Mouse (Mus musculus): Measurements from ENCODE around the gene Erich3.
"Not testable (repeated sequence)": the region's sequence is repeated elsewhere in the genome, so short reads cannot be mapped to it uniquely, and the experiment has no call there.

The Erich3 gene

GRCm38 (mm10) chr3:154663545-154663944 lies at the start of gene Erich3:
Gene Erich3, plus strand, starts transcription at chr3:154663859.
- no peak for DNase-seq (ENCODE audit: low read depth, low spot score)

GRCm38 (mm10) chr3:154614771-154615170 lies 48.9 kb upstream of the Erich3 start:
- DNase-seq (ENCODE audit: low read depth, low spot score), result no peak

- DNase-seq (ENCODE audit: low read depth, low spot score), result no peak
Measured at GRCm38 (mm10) chr3:154615304-154615703, 48.4 kb upstream of the Erich3 start.

- DNase-seq (ENCODE audit: low read depth, low spot score), result no peak
Measured at GRCm38 (mm10) chr3:154616106-154616505, 47.6 kb upstream of the Erich3 start.

GRCm38 (mm10) chr3:154628284-154628683 lies 35.4 kb upstream of the Erich3 start:
- no peak for DNase-seq (ENCODE audit: low read depth, low spot score)

- DNase-seq (ENCODE audit: low read depth, low spot score), result not testable (repeated sequence)
Measured at GRCm38 (mm10) chr3:154631281-154631680, 32.4 kb upstream of the Erich3 start.

GRCm38 (mm10) chr3:154633091-154633490 lies 30.6 kb upstream of the Erich3 start:
- DNase-seq (ENCODE audit: low read depth, low spot score), result no peak

- DNase-seq (ENCODE audit: low read depth, low spot score), result no peak
Measured at GRCm38 (mm10) chr3:154646638-154647442, 16.8 kb upstream of the Erich3 start.

- no peak for DNase-seq (ENCODE audit: low read depth, low spot score)
Measured at GRCm38 (mm10) chr3:154647443-154647780, 16.2 kb upstream of the Erich3 start.

- no peak for DNase-seq (ENCODE audit: low read depth, low spot score)
Measured at GRCm38 (mm10) chr3:154649411-154650285, 14.0 kb upstream of the Erich3 start.

GRCm38 (mm10) chr3:154651192-154651821 lies 12.4 kb upstream of the Erich3 start:
- DNase-seq (ENCODE audit: low read depth, low spot score), result no peak

- no peak for DNase-seq (ENCODE audit: low read depth, low spot score)
Measured at GRCm38 (mm10) chr3:154652581-154653420, 10.9 kb upstream of the Erich3 start.

GRCm38 (mm10) chr3:154653454-154653853 lies 10.2 kb upstream of the Erich3 start:
- DNase-seq (ENCODE audit: low read depth, low spot score), result no peak

- no peak for DNase-seq (ENCODE audit: low read depth, low spot score)
Measured at GRCm38 (mm10) chr3:154654284-154654683, 9.4 kb upstream of the Erich3 start.

- no peak for DNase-seq (ENCODE audit: low read depth, low spot score)
Measured at GRCm38 (mm10) chr3:154654901-154655300, 8.8 kb upstream of the Erich3 start.

- no peak for DNase-seq (ENCODE audit: low read depth, low spot score)
Measured at GRCm38 (mm10) chr3:154655711-154656110, 7.9 kb upstream of the Erich3 start.

- no peak for DNase-seq (ENCODE audit: low read depth, low spot score)
Measured at GRCm38 (mm10) chr3:154663976-154664581, 420 bp downstream of the Erich3 start.

GRCm38 (mm10) chr3:154664636-154665035 lies 977 bp downstream of the Erich3 start:
- no peak for DNase-seq (ENCODE audit: low read depth, low spot score)

- no peak for DNase-seq (ENCODE audit: low read depth, low spot score)
Measured at GRCm38 (mm10) chr3:154668485-154668884, 4.8 kb downstream of the Erich3 start.

GRCm38 (mm10) chr3:154670584-154670983 lies 6.9 kb downstream of the Erich3 start:
- no peak for DNase-seq (ENCODE audit: low read depth, low spot score)

GRCm38 (mm10) chr3:154671013-154671412 lies 7.4 kb downstream of the Erich3 start:
- DNase-seq (ENCODE audit: low read depth, low spot score), result no peak

All from retina, adult 2 months (tissue).